Mouse (Mus musculus) neural tube, embryonic 11.5 days (tissue): ENCODE measurements around the gene Col25a1. TPM values are rescaled to one million over a fixed set of nuclear protein-coding genes. Genes with fewer than 3 reads are reported as not detected.

ENCODE experiments used
- ATAC-seq: fragments of 200-750 bp; cut with Nextera tagmentation; 2 replicates; pipeline ENCODE4 v1.8.0; 2017; ENCODE audit warnings: moderate number of reproducible peaks, mild to moderate bottlenecking, moderate TSS enrichment, moderate library complexity; ENCODE audit not compliant: insufficient read depth, low FRiP score, low TSS enrichment
- DNase-seq: peaks from one replicate; pipeline ENCODE4 v3.0.0-alpha.2; 2015; ENCODE audit warnings: low spot score
- H3K27ac ChIP-seq: fragments of 300-500 bp; sonication (generic); 2 replicates; pipeline ENCODE4 v1.5.1; 2014; ENCODE audit warnings: low read depth, mild to moderate bottlenecking, low read length
- H3K27me3 ChIP-seq: fragments of 300-500 bp; sonication (generic); 2 replicates; pipeline ENCODE4 v1.6.1; 2014; ENCODE audit warnings: mild to moderate bottlenecking, low read length, mixed read lengths; ENCODE audit not compliant: control insufficient read depth, insufficient read depth
- H3K36me3 ChIP-seq: fragments of 300-500 bp; sonication (generic); 2 replicates; pipeline ENCODE4 v1.6.1; 2014; ENCODE audit warnings: mild to moderate bottlenecking, low read length, moderate library complexity, mixed read lengths; ENCODE audit not compliant: control insufficient read depth, insufficient read depth
- H3K4me1 ChIP-seq: fragments of 300-500 bp; sonication (generic); 2 replicates; pipeline ENCODE4 v1.6.1; 2014; ENCODE audit warnings: low read length, mixed read lengths; ENCODE audit not compliant: control insufficient read depth, insufficient read depth
- H3K4me2 ChIP-seq: fragments of 300-500 bp; sonication (generic); 2 replicates; pipeline ENCODE4 v1.6.1; 2014; ENCODE audit warnings: low read depth, mild to moderate bottlenecking, moderate library complexity
- H3K4me3 ChIP-seq: fragments of 300-500 bp; sonication (generic); 2 replicates; pipeline ENCODE4 v1.5.1; 2014; ENCODE audit warnings: low read depth, low read length
- H3K9ac ChIP-seq: fragments of 300-500 bp; sonication (generic); 2 replicates; pipeline ENCODE4 v1.6.1; 2014; ENCODE audit warnings: mild to moderate bottlenecking, low read length
- H3K9me3 ChIP-seq: fragments of 300-500 bp; sonication (generic); 2 replicates; pipeline ENCODE4 v1.6.1; 2016; ENCODE audit warnings: low read length; ENCODE audit not compliant: control insufficient read depth
- WGBS: fragments of 180-500 bp; shearing (Covaris S2); extraction: QIAGEN DNeasy Blood & Tissue Kit; methylation state at CpG from one replicate; pipeline ENCODE4 v1.1.7; 2014; 5-methylcytosine and 5-hydroxymethylcytosine counted together
- polyA plus RNA-seq: library from polyadenylated mRNA; unstranded; fragments of >200 nt; fragmentation: Nextera tagmentation; extraction: Ambion mirVana; gene quantifications from 2 replicates; pipeline ENCODE4 v1.2.1, GENCODE M21; 2014

Col25a1 gene
- polyA plus RNA-seq, 1 experiment from 2014 or later = 7.2 TPM

GRCm38 (mm10) chr3:130242647-130243296 is 111.5 kb downstream of the Col25a1 start:
- no peak; the same call in 1 of the 2 replicates for ATAC-seq
- Histone ChIP-seq H3K9ac (no peak overlapping the region), H3K9me3 (no peaks in the 10 kb centered on the region), H3K36me3 (no peaks in the 10 kb centered on the region), H3K27ac (no peak overlapping the region), H3K4me3 (no peak overlapping the region), H3K4me2 (no peak overlapping the region), H3K4me1 (no peaks in the 10 kb centered on the region), H3K27me3 (no peaks in the 10 kb centered on the region)
- 53% methylated on average over 8 of the region's 8 CpGs for WGBS
- no peak for DNase-seq

DNA sequence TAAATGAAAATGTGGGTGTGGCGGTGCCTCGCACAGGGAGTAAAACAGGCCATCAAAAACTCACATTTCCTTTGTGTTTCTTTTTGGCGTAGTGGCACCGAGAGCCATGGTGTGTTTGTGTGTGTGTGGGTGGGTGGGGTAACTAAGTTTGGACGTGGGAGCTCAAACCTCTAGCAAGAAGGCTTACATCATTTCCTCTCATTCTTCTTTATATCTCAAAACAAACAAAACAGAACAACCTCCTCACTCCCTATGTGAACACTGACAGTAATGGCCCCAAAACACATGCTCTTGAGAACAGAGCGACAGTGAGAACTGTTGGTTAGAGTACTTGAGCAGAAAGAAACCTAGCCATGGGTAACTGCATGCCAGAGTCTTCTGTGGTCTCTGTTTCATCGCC is 121.1 kb downstream of the Col25a1 start:
- DNase-seq (no peak), ATAC-seq (no peak)
- Histone ChIP-seq H3K4me3 (no peak overlapping the region), H3K4me1 (no peaks in the 10 kb centered on the region), H3K9ac (no peak overlapping the region), H3K36me3 (no peaks in the 10 kb centered on the region), H3K4me2 (no peak overlapping the region), H3K27ac (no peak overlapping the region), H3K27me3 (no peaks in the 10 kb centered on the region), H3K9me3 (no peaks in the 10 kb centered on the region)
- WGBS = 84% methylated on average over 7 of the region's 7 CpGs

DNA sequence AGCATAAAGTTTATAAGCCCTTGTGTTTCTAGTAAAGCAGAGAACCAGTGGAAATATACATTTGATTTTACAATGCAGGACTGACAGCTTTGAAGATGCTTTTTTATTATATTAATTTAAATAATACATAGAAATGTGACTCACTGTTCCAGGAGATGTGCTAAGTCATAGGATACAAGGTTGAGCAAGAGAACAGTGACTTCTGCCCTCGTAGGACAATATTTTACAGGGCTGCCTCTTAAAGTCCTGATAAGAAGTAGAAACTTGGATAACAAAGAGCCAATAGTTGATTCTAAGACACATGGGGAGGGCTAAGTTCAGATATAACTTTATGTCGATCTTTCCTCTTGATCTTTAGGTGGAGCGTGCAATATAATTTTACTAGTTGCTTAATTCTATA is 124.8 kb downstream of the Col25a1 start:
- DNase-seq (no peak), ATAC-seq (no peak)
- Histone ChIP-seq H3K27ac (no peak overlapping the region), H3K9ac (no peak overlapping the region), H3K27me3 (no peaks in the 10 kb centered on the region), H3K4me3 (no peak overlapping the region), H3K4me1 (no peaks in the 10 kb centered on the region), H3K4me2 (no peak overlapping the region), H3K9me3 (no peaks in the 10 kb centered on the region), H3K36me3 (no peaks in the 10 kb centered on the region)
- WGBS = 95% methylated on average over 3 of the region's 3 CpGs

DNA sequence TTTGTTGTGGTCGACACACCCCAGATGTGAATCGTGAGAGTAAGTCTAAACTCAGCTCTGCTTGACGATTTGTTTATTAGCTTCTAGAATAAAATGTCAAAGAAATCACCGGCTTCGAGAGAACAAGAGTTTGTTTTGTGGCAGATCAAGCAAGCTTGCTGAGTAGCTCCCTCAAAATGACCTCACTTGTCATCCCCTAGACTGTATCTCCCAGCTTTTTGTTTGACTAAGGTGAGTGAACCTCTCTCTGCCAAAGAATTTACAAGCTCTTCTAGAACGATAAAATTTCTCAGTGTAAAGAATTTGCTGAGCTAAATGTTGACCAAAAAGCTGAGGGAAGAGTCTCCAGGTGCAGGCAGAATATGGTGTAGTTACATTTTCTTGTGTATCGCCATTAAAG is 125.3 kb downstream of the Col25a1 start:
- Histone ChIP-seq H3K36me3 (no peaks in the 10 kb centered on the region), H3K4me2 (no peak overlapping the region), H3K9me3 (no peaks in the 10 kb centered on the region), H3K9ac (no peak overlapping the region), H3K27me3 (no peaks in the 10 kb centered on the region), H3K27ac (no peak overlapping the region), H3K4me1 (no peaks in the 10 kb centered on the region), H3K4me3 (no peak overlapping the region)
- ATAC-seq (no peak), DNase-seq (no peak)
- 85% methylated on average over 7 of the region's 7 CpGs for WGBS

DNA sequence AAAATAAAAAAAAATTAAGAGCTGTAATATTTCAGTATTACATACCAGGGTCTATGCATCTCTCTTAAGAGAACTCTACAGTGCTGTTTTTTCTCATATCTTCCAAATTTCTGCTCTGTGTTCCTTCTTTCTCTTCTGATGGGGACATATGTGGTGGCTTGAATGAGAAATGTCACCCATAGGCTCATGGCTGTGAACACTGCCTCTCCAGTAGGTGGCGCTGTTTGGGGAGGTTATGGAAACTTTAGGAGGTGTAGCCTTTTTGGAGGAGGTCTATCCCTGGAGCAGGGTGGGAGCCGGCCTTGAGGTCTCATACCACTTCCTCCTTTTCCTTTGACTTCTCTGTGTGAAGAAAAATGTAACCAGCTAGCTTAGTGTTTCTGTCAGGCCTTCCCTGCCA is 128.4 kb downstream of the Col25a1 start:
- H3K27ac ChIP-seq = no peak overlapping the region
- H3K4me3 ChIP-seq = no peak overlapping the region
- H3K9me3 ChIP-seq = no peaks in the 10 kb centered on the region
- ATAC-seq = no peak
- H3K9ac ChIP-seq = no peak overlapping the region
- no peak overlapping the region for H3K4me2 ChIP-seq
- DNase-seq = no peak
- no peaks in the 10 kb centered on the region for H3K27me3 ChIP-seq
- H3K4me1 ChIP-seq = no peaks in the 10 kb centered on the region
- WGBS = 90% methylated on average over 2 of the region's 2 CpGs
- no peaks in the 10 kb centered on the region for H3K36me3 ChIP-seq

DNA sequence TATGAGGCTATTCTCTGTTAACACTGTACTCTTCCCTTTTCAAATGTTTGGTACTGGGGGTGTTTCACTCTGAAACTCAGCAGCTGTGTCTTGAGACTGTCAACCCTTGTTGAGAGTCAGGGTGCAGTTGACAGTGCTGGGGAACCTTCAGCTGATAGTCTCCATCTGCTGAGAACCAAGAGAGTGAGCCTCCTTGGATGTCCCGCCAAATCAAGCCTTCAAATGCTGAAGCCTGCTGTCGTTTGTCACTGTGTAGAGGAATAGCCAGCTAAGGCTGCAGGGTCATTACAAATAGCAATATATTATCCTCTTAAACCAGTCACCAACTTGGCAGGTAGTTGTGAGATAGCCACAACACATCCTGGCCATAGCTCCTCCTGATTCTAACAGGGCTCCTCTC is 129.0 kb downstream of the Col25a1 start:
- 84% methylated on average over 2 of the region's 2 CpGs for WGBS
- ATAC-seq (no peak), DNase-seq (no peak)
- H3K4me3 ChIP-seq = no peak overlapping the region
- no peaks in the 10 kb centered on the region for H3K27me3 ChIP-seq
- H3K9me3 ChIP-seq = no peaks in the 10 kb centered on the region
- H3K4me1 ChIP-seq = no peaks in the 10 kb centered on the region
- H3K27ac ChIP-seq = no peak overlapping the region
- no peak overlapping the region for H3K9ac ChIP-seq
- no peaks in the 10 kb centered on the region for H3K36me3 ChIP-seq
- no peak overlapping the region for H3K4me2 ChIP-seq

GRCm38 (mm10) chr3:130265104-130265503 is 133.8 kb downstream of the Col25a1 start:
- H3K4me1 ChIP-seq = no peaks in the 10 kb centered on the region
- no peak overlapping the region for H3K4me2 ChIP-seq
- H3K27ac ChIP-seq = no peak overlapping the region
- no peak overlapping the region for H3K4me3 ChIP-seq
- DNase-seq (no peak), ATAC-seq (no peak)
- no peaks in the 10 kb centered on the region for H3K27me3 ChIP-seq
- H3K36me3 ChIP-seq = no peaks in the 10 kb centered on the region
- H3K9ac ChIP-seq = no peak overlapping the region
- no peaks in the 10 kb centered on the region for H3K9me3 ChIP-seq
- 90% methylated on average over 9 of the region's 9 CpGs for WGBS

GRCm38 (mm10) chr3:130270509-130270908 is 139.2 kb downstream of the Col25a1 start:
- H3K4me1 ChIP-seq = no peaks in the 10 kb centered on the region
- no peaks in the 10 kb centered on the region for H3K36me3 ChIP-seq
- no peak overlapping the region for H3K27ac ChIP-seq
- no peaks in the 10 kb centered on the region for H3K9me3 ChIP-seq
- H3K4me2 ChIP-seq = no peak overlapping the region
- 93% methylated on average over 3 of the region's 3 CpGs for WGBS
- H3K9ac ChIP-seq = no peak overlapping the region
- no peak for DNase-seq
- H3K4me3 ChIP-seq = no peak overlapping the region
- ATAC-seq = no peak
- H3K27me3 ChIP-seq = no peaks in the 10 kb centered on the region

DNA sequence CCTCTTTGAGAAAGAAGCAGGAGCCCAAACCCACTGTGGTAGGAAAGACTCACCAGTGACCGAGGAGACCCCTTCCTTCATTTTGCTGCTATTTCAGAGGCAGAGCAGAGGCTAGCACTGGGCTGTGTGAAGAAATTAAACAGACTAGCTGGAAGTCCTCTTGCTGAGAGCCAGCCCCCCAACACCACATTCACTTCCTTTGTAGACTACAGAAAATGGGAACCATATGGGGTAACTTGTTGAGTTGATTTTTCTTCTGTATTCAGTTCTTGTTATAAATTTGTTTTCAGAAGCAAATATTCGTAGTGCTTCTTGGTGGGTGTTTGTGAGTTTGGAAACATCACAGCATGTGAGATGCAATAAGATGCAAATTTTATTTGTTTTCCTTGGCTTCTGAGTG is 142.6 kb downstream of the Col25a1 start:
- H3K27me3 ChIP-seq = no peaks in the 10 kb centered on the region
- H3K27ac ChIP-seq = no peak overlapping the region
- no peaks in the 10 kb centered on the region for H3K9me3 ChIP-seq
- H3K36me3 ChIP-seq = no peaks in the 10 kb centered on the region
- no peaks in the 10 kb centered on the region for H3K4me1 ChIP-seq
- no peak overlapping the region for H3K4me3 ChIP-seq
- no peak overlapping the region for H3K4me2 ChIP-seq
- DNase-seq (no peak), ATAC-seq (no peak)
- 74% methylated on average over 2 of the region's 2 CpGs for WGBS
- no peak overlapping the region for H3K9ac ChIP-seq
